Mouse (Mus musculus): ENCODE measurements around the gene Rnase4.

DNA sequence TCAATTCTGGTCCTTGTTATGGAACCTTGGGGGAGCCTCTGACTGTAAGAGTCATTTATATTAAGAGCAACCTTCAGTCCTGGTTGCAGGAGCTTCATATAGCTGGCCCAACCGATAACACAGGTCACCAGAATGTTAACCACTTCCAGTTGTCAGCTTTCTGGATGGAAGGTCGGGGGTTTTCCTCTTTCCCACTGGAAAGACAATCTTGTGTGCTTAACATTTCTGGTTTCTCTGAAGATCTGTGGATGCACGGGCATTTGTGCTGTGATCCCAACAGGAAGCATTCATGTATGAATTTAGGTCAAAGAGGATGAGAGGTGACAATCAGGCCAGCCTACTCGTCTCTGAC lies 38.7 kb downstream of the Rnase4 start:
- TF ChIP-seq CTCF (IDR thresholded peaks at IDR 0.05; ENCODE audit: extremely low read depth, insufficient read length, insufficient replicate concordance, low read depth, low read length) (no peak), POLR2A (IDR thresholded peaks at IDR 0.05; ENCODE audit: low read depth, low read length) (no peak)

All from small intestine, adult 2 months (tissue).